Mouse (Mus musculus): Measurements from ENCODE around the gene Gm10799. TPM values are rescaled to one million over a fixed set of nuclear protein-coding genes. Genes with fewer than 3 reads are reported as not detected.
"Not testable (repeated sequence)": the region's sequence is repeated elsewhere in the genome, so short reads cannot be mapped to it uniquely, and the experiment has no call there.

The Gm10799 gene
- polyA plus RNA-seq, 1 experiment from 2014 or later = not detected

DNA sequence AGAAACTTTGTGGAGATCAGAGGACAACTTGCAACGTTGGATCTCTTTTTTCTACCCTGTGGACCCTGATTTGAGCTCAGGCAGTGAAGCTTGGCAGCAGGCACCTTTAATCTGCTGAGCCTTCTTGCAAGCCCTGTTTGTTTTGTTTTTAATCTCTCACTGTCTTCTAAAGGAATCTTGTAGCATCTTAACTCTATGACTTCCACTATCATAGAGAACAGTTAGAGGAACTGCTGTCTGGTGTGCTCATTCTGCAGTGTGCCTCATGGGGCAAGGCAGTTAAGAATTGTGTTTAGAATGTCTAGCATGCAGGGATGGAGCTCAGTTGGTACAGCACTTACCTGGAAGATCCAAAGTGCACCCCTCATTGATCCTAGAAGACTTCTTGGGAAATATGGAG is 31.6 kb upstream of the Gm10799 start:
- H3K27me3 ChIP-seq (ENCODE audit: control insufficient read depth, insufficient read depth, low read length) = no peaks in the 10 kb centered on the region
- no peak overlapping the region for H3K4me2 ChIP-seq (replicated peaks; ENCODE audit: low read depth, low read length)
- H3K36me3 ChIP-seq (ENCODE audit: control insufficient read depth, insufficient read depth, low read length) = no peaks in the 10 kb centered on the region
- ATAC-seq (ENCODE audit: low FRiP score, low TSS enrichment) = no peak
- peaks cover 5% of the 10 kb centered on the region; the same call in 1 of the 2 replicates for H3K4me1 ChIP-seq (ENCODE audit: control insufficient read depth, insufficient read depth, low read length)
- no peak overlapping the region for H3K4me3 ChIP-seq (ENCODE audit: low read length)
- WGBS = 65% methylated on average over 1 of the region's 1 CpGs
- H3K9ac ChIP-seq (ENCODE audit: low read depth, low read length) = no peak overlapping the region
- H3K9me3 ChIP-seq (ENCODE audit: control insufficient read depth, low read length) = no peaks in the 10 kb centered on the region
- no peak overlapping the region for H3K27ac ChIP-seq (ENCODE audit: low read depth, low read length)

DNA sequence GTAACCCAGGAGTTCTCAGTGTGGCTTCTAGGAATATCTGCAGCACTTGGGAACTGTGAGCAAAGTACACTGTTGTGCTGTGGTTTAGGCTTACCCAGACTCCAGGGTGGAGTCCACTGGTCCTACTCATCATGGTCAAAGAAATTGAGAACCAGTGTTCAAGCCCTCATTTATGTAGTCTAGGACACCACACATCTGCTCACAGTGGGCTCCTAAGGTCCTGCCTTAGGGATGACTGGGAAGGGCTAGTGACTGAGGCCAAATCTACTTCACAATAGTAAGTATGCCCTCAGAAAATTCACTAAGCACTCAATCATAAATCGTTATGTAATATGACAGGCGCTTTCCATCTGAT is 30.9 kb upstream of the Gm10799 start:
- H3K9ac ChIP-seq (ENCODE audit: low read depth, low read length) = no peak overlapping the region
- no peaks in the 10 kb centered on the region for H3K36me3 ChIP-seq (ENCODE audit: control insufficient read depth, insufficient read depth, low read length)
- no peaks in the 10 kb centered on the region for H3K9me3 ChIP-seq (ENCODE audit: control insufficient read depth, low read length)
- H3K4me1 ChIP-seq (ENCODE audit: control insufficient read depth, insufficient read depth, low read length) = peaks cover 5% of the 10 kb centered on the region; the same call in 1 of the 2 replicates
- WGBS = 97% methylated on average over 2 of the region's 2 CpGs
- H3K27ac ChIP-seq (ENCODE audit: low read depth, low read length) = no peak overlapping the region
- no peak overlapping the region for H3K4me3 ChIP-seq (ENCODE audit: low read length)
- H3K27me3 ChIP-seq (ENCODE audit: control insufficient read depth, insufficient read depth, low read length) = no peaks in the 10 kb centered on the region
- no peak for ATAC-seq (ENCODE audit: low FRiP score, low TSS enrichment)
- H3K4me2 ChIP-seq (replicated peaks; ENCODE audit: low read depth, low read length) = no peak overlapping the region

DNA sequence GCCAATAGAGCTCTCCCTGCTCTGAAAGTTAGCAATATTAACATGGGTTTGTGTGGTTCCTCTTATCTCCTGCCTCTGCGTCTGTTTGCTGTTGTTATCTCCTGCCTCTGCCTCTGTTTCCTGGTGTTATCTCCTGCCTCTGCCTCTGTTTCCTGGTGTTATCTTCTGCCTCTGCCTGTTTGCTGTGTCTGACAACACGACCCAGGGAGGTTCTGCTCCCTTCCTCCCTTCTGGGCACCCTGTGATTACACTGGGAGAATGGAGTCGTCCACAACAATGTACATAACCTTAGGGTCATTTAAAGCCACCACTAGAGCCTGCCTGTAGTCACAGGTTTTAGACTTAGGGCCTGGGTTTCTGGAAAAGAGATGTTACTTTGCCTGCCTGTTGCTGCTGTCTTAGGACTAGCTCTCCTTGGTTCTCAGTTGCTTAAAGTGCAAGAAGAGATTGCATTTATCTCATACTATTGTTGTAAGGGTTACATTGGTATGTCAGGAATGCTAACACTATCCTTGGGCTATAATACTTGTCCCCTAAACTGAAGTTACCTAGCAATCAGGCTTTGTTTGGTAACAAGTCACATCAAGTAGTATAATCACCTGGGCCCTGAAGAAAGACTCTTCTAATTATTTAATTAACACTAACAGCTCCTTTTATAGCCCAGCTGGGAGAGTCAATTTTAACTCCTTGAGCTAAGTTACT is 30.3 kb upstream of the Gm10799 start:
- H3K4me3 ChIP-seq (ENCODE audit: low read length) = no peak overlapping the region
- no peaks in the 10 kb centered on the region for H3K9me3 ChIP-seq (ENCODE audit: control insufficient read depth, low read length)
- no peak overlapping the region for H3K27ac ChIP-seq (ENCODE audit: low read depth, low read length)
- WGBS = 35% methylated on average over 3 of the region's 3 CpGs
- H3K4me1 ChIP-seq (ENCODE audit: control insufficient read depth, insufficient read depth, low read length) = peaks cover 5% of the 10 kb centered on the region; the same call in 1 of the 2 replicates
- no peaks in the 10 kb centered on the region for H3K27me3 ChIP-seq (ENCODE audit: control insufficient read depth, insufficient read depth, low read length)
- ATAC-seq (ENCODE audit: low FRiP score, low TSS enrichment) = no peak
- no peaks in the 10 kb centered on the region for H3K36me3 ChIP-seq (ENCODE audit: control insufficient read depth, insufficient read depth, low read length)
- H3K9ac ChIP-seq (ENCODE audit: low read depth, low read length) = no peak overlapping the region
- no peak overlapping the region for H3K4me2 ChIP-seq (replicated peaks; ENCODE audit: low read depth, low read length)

DNA sequence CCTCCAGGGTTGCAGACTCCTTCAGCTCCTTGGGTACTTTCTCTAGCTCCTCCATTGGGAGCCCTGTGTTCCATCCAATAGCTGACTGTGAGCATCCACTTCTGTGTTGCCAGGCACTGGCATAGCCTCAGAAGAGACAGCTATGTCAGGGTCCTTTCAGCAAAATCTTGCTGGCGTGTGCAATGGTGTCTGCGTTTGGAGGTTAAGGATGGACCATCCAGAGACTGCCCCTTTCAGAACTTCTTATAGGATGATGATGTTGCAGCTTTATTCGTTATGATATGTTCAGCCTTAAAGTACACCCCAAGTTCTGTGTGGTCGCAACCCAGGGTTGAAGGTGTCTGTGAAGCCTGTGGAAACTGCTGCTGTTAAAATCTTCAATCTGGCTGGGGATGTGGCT is 29.0 kb upstream of the Gm10799 start:
- H3K4me3 ChIP-seq (ENCODE audit: low read length); H3K27me3 ChIP-seq (ENCODE audit: control insufficient read depth, insufficient read depth, low read length); H3K9ac ChIP-seq (ENCODE audit: low read depth, low read length); H3K9me3 ChIP-seq (ENCODE audit: control insufficient read depth, low read length); H3K4me1 ChIP-seq (ENCODE audit: control insufficient read depth, insufficient read depth, low read length); ATAC-seq (ENCODE audit: low FRiP score, low TSS enrichment); H3K27ac ChIP-seq (ENCODE audit: low read depth, low read length); H3K36me3 ChIP-seq (ENCODE audit: control insufficient read depth, insufficient read depth, low read length); H3K4me2 ChIP-seq (replicated peaks; ENCODE audit: low read depth, low read length): not testable (repeated sequence)
- 93% methylated on average over 4 of the region's 4 CpGs for WGBS

DNA sequence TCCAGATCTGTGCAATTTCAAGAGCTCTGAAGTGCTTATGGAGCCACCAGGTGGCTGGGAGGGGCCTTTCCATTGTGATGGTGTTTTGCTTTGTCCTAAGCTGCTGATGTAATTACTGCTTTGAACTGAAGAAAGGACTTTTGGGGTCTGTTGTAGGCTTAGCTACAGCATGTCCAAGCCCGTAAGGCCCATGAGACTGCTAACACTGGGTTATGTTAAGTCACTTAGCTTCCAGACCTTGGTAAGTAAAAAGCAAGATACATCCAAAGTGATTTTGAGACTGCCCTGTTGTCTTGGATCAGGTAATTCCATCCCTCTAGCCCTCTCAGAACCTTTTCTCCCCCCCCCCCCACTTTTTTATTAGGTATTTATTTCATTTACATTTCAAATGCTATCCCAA is 28.4 kb upstream of the Gm10799 start:
- H3K4me1 ChIP-seq (ENCODE audit: control insufficient read depth, insufficient read depth, low read length); H3K9ac ChIP-seq (ENCODE audit: low read depth, low read length); H3K27me3 ChIP-seq (ENCODE audit: control insufficient read depth, insufficient read depth, low read length); H3K9me3 ChIP-seq (ENCODE audit: control insufficient read depth, low read length); H3K27ac ChIP-seq (ENCODE audit: low read depth, low read length); H3K36me3 ChIP-seq (ENCODE audit: control insufficient read depth, insufficient read depth, low read length); ATAC-seq (ENCODE audit: low FRiP score, low TSS enrichment); H3K4me3 ChIP-seq (ENCODE audit: low read length): not testable (repeated sequence)
- WGBS = 68% methylated on average over 1 of the region's 1 CpGs
- H3K4me2 ChIP-seq (replicated peaks; ENCODE audit: low read depth, low read length) = peak overlapping the region; percentile 73

DNA sequence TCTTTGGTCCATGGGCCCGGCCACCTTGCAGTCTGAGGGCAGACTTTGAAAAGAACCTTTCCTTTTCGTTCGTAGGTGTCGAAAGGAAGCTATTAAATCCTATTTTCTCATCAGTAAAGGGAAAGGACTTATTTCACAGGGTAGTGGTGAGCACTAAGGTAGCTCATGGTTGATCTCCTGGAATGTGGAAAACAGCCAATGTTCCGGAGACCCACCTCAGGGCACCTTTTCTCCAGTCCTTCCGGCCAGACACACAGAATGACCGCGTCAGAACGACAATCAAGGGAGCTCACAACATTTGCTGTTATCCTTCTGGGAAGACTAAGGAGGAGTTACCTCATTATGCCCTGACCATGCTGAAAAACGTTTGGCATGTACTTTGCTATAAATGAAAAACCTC is 27.9 kb upstream of the Gm10799 start:
- Histone ChIP-seq H3K4me1 (ENCODE audit: control insufficient read depth, insufficient read depth, low read length) (peaks cover 5% of the 10 kb centered on the region; the same call in 1 of the 2 replicates), H3K9me3 (ENCODE audit: control insufficient read depth, low read length) (no peaks in the 10 kb centered on the region), H3K36me3 (ENCODE audit: control insufficient read depth, insufficient read depth, low read length) (no peaks in the 10 kb centered on the region), H3K4me3 (ENCODE audit: low read length) (peak overlapping the region; percentile 49), H3K27me3 (ENCODE audit: control insufficient read depth, insufficient read depth, low read length) (no peaks in the 10 kb centered on the region), H3K4me2 (replicated peaks; ENCODE audit: low read depth, low read length) (peak overlapping the region; percentile 73), H3K27ac (ENCODE audit: low read depth, low read length) (peak overlapping the region; percentile 60), H3K9ac (ENCODE audit: low read depth, low read length) (peak overlapping the region; percentile 51)
- ATAC-seq (ENCODE audit: low FRiP score, low TSS enrichment) = peak; percentile 21; the same call in 1 of the 2 replicates
- 30% methylated on average over 10 of the region's 10 CpGs for WGBS

DNA sequence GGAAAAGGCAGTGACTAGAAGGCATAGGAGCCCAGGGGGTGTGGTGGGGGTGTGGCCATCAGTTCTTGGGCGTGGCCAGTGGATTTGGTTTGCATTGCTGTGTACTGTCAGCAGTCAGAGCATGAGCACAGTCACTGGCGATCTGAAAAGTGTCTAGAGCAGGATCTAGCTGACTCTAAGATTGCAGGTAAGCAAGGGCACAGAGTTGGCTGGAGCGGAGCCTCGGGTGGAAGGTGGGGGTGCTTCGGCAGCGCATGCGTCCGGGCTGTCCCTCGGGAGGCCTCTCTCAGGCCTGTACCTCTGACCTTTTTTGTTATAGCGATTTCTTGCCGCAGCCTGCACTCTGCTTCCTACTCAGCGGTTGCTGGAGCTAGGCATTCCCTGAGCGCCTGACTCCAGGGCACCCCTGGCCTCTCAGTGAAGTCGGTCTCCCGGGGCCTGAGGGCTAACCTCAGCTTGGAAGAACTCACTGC is 27.4 kb upstream of the Gm10799 start, which contains the start of gene Cd59a:
Cd59a (plus strand) TSS at position 61 of the 473 bp plus-strand sequence.
- peak; percentile 93 for ATAC-seq (ENCODE audit: low FRiP score, low TSS enrichment)
- Histone ChIP-seq H3K27me3 (ENCODE audit: control insufficient read depth, insufficient read depth, low read length) (no peaks in the 10 kb centered on the region), H3K9ac (ENCODE audit: low read depth, low read length) (peak within 1 kb of the TSS; percentile 51), H3K36me3 (ENCODE audit: control insufficient read depth, insufficient read depth, low read length) (no peaks in the 10 kb centered on the region), H3K4me2 (replicated peaks; ENCODE audit: low read depth, low read length) (peak within 1 kb of the TSS; percentile 73), H3K4me1 (ENCODE audit: control insufficient read depth, insufficient read depth, low read length) (peaks cover 5% of the 10 kb centered on the region; the same call in 1 of the 2 replicates), H3K4me3 (ENCODE audit: low read length) (peak within 1 kb of the TSS; percentile 49), H3K9me3 (ENCODE audit: control insufficient read depth, low read length) (no peaks in the 10 kb centered on the region), H3K27ac (ENCODE audit: low read depth, low read length) (peak within 1 kb of the TSS; percentile 60)
- WGBS = 2% methylated on average over 15 of the region's 15 CpGs

DNA sequence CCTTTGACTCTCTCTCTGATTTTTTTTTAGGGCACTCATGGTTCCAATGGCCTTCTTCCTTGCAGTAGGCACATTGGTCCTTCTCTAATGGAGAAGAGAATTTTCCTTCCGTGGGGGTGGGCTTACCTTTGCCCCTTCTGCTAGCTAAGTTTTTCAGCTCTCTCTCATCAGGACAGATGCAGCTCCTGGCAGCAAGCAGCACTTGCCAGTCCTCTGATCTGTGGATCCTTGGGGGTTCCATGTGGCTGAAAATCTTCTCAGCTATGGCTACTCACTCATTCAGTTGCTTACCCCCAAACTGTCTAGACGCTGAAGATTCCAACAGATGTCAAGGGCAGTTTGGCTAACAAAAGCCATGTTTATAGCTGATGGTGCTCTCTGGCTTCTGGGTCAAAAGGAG is 25.0 kb upstream of the Gm10799 start:
- ATAC-seq (ENCODE audit: low FRiP score, low TSS enrichment) = no peak
- no peaks in the 10 kb centered on the region for H3K27me3 ChIP-seq (ENCODE audit: control insufficient read depth, insufficient read depth, low read length)
- 61% methylated on average over 2 of the region's 2 CpGs for WGBS
- peaks cover 5% of the 10 kb centered on the region; the same call in 1 of the 2 replicates for H3K4me1 ChIP-seq (ENCODE audit: control insufficient read depth, insufficient read depth, low read length)
- H3K27ac ChIP-seq (ENCODE audit: low read depth, low read length) = no peak overlapping the region
- no peak overlapping the region for H3K4me2 ChIP-seq (replicated peaks; ENCODE audit: low read depth, low read length)
- H3K9ac ChIP-seq (ENCODE audit: low read depth, low read length) = no peak overlapping the region
- no peaks in the 10 kb centered on the region for H3K9me3 ChIP-seq (ENCODE audit: control insufficient read depth, low read length)
- H3K4me3 ChIP-seq (ENCODE audit: low read length) = no peak overlapping the region
- no peaks in the 10 kb centered on the region for H3K36me3 ChIP-seq (ENCODE audit: control insufficient read depth, insufficient read depth, low read length)

DNA sequence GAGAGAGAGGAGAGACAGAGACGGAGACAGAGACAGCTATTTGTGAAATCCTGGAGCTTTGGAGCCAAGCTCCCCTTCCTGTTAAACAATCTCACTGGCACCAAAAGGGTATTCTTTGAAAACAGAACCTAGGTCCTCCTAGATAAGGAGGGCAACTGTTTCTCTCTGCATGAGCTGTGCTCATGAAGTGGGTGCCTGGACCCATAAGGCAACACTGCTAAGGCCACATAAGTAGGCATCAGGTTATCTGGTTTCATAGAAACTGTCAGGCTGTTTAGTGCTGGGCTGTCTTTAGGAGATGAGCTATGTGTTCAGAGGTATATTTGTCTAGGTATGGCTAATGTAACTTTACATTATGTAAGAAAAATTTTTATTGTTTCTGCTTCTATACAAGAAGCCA is 19.2 kb upstream of the Gm10799 start:
- H3K4me2 ChIP-seq (replicated peaks; ENCODE audit: low read depth, low read length); H3K9ac ChIP-seq (ENCODE audit: low read depth, low read length); H3K9me3 ChIP-seq (ENCODE audit: control insufficient read depth, low read length); H3K4me3 ChIP-seq (ENCODE audit: low read length); H3K27ac ChIP-seq (ENCODE audit: low read depth, low read length); H3K27me3 ChIP-seq (ENCODE audit: control insufficient read depth, insufficient read depth, low read length); H3K36me3 ChIP-seq (ENCODE audit: control insufficient read depth, insufficient read depth, low read length); ATAC-seq (ENCODE audit: low FRiP score, low TSS enrichment); H3K4me1 ChIP-seq (ENCODE audit: control insufficient read depth, insufficient read depth, low read length): not testable (repeated sequence)
- WGBS = 86% methylated on average over 1 of the region's 1 CpGs
